Mouse (Mus musculus) retina, adult 2 months (tissue): ENCODE results near the gene Scrg1.
A peak's percentile ranks its signal among the peaks of the same experiment; 100 is the strongest.
"Not testable (repeated sequence)": the region's sequence is repeated elsewhere in the genome, so short reads cannot be mapped to it uniquely, and the experiment has no call there.

Experiments used
- DNase-seq: peaks from one replicate; pipeline ENCODE4 v3.0.0-alpha.2; 2012; ENCODE audit warnings: low read depth, low spot score

Gene Scrg1

GRCm38 (mm10) chr8:57508657-57509056 lies 52.9 kb downstream of the Scrg1 start:
- DNase-seq, result no peak

GRCm38 (mm10) chr8:57510791-57511315 lies 55.1 kb downstream of the Scrg1 start:
- DNase-seq, result no peak

GRCm38 (mm10) chr8:57511316-57512118 lies 55.8 kb downstream of the Scrg1 start, which contains the start of gene Hmgb2:
Hmgb2 (plus strand) TSS chr8:57511907.
- DNase-seq, result peak; percentile 98

- DNase-seq, result no peak
Measured at GRCm38 (mm10) chr8:57512141-57513056, 56.7 kb downstream of the Scrg1 start.

GRCm38 (mm10) chr8:57513178-57513661 lies 57.5 kb downstream of the Scrg1 start:
- not testable (repeated sequence) for DNase-seq

- DNase-seq, result not testable (repeated sequence)
Measured at GRCm38 (mm10) chr8:57516685-57517084, 61.0 kb downstream of the Scrg1 start.

GRCm38 (mm10) chr8:57517723-57518122 lies 62.0 kb downstream of the Scrg1 start:
- no peak for DNase-seq

- DNase-seq, result no peak
Measured at GRCm38 (mm10) chr8:57520186-57520786, 64.6 kb downstream of the Scrg1 start.
